Mouse (Mus musculus) gastrocnemius, adult 8-10 months (tissue): ENCODE data around the gene Gmfg. TPM values are rescaled to one million over a fixed set of nuclear protein-coding genes. Genes with fewer than 3 reads are reported as not detected.

Experiments used
- DNase-seq, 2 experiments: peaks; one replicate each; pipeline ENCODE4 v3.0.0; 2022; ENCODE audit warnings: low spot score in 2 of 2
- total RNA-seq, 4 experiments: library from RNA; stranded (reverse); gene quantifications; 2 replicates each; pipeline ENCODE4 v1.2.4; 2022

Gmfg gene
- total RNA-seq, 4 experiments from 2014 or later: 0.46 to 1.7 (median 1.3) TPM; not detected in 1

GRCm38 (mm10) chr7:28478854-28479253 is 41.6 kb downstream of the Gmfg start:
- DNase-seq: no peak

DNA sequence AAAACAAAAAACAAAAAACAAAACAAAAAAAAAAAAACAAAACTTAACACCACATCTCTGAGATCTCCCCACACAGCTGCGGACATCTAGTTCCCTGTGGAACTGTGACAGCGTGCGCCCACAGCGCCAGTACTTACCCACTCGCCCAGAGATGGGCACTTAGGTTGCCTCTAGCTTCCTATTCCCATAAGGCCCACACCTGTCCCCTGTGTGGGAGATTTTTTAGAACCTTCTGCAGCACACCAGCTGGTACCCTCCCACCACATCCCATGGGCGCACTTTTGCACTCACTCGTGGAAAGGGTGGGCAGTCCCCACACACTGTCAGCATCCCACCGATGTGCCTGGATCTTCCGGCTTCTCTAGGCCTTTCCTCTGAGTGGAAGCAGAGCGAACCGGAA is 45.6 kb downstream of the Gmfg start:
- DNase-seq: no peak

- no peak for DNase-seq
These were observed 46.9 kb downstream of the Gmfg start for GRCm38 (mm10) chr7:28484192-28484591.

GRCm38 (mm10) chr7:28488030-28488491 is 50.8 kb downstream of the Gmfg start:
- DNase-seq: no peak

DNA sequence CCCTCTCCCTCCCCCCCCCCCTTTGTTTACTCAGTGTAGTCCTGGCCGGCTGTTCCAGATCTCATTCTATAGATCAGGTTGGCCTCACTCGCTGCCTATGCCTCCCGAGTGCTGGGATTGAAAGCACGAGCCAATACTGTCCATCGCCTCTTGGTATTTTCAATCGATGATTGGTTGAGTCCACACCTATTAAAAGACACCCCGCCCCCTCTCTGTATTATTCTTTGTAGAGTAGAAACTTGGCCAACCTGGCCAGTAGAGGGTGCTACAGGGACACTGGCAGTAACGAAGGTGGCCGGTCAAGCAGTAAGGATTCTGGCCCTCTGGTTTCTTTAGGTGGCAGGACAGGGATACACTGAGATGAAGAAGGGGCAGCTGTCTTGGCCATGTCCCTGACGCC is 53.2 kb downstream of the Gmfg start:
- peak; percentile 12 to 16 for DNase-seq

- DNase-seq: no peak
These were observed 53.7 kb downstream of the Gmfg start for GRCm38 (mm10) chr7:28490903-28491302.

DNA sequence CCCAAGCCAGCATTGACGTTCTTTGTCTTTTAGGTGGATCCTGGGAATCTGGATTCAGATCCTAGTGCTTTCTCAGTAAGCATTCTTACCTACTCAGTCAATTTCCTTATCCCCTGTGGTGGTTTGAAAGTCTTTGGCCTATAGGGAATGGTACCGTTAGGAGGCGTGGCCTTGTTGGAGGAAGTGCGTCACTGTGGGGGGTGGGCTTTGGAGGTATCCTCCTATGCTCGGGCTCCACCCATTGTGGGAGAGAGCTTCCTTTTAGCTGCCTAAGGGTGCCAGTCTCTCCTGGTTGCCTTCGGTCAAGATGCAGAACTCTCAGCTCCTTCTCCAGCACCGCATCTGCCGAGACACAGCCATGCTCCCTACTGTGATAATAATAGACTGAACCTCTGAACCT is 55.1 kb downstream of the Gmfg start:
- no peak for DNase-seq

DNA sequence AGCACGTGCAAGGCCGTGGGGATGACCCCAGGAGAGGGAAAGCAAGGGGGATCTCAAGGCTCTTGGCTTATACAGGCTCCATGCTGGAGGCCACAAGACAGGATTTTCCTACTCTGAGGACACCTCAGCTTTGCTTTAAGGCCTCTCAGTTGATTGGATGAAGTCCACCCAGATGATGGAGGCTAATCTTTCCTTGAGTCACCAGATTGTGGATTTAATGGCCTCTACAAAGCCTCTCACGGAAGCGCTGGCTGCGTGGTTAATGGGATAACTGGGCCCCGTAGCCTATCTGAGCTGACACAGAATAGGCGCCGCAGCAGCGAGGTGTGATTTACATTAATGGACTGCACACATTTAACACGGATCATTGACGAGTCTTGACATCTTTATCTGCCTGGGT is 58.2 kb downstream of the Gmfg start:
- no peak for DNase-seq

Other genes with a start within 250 kb of the Gmfg start
- 1 to 10 TPM; 5.6 to 5.9 (median 5.8) TPM for gene Eid2, start 169.6 kb upstream of the Gmfg start, total RNA-seq
- 1 to 10 TPM; 5.1 to 7.2 (median 6.3) TPM for gene Eid2b, start 159.7 kb upstream of the Gmfg start, total RNA-seq
- gene Selenov, start 146.3 kb upstream of the Gmfg start, total RNA-seq: not detected
- not detected for gene Dll3, start 135.2 kb upstream of the Gmfg start, total RNA-seq
- 10 to 100 TPM; 39.4 to 49.9 (median 45.0) TPM for gene Timm50, start 125.4 kb upstream of the Gmfg start, total RNA-seq
- gene Supt5, start 98.7 kb upstream of the Gmfg start, total RNA-seq: 10 to 100 TPM; 61.6 to 76.5 (median 73.0) TPM
- 100 to 1,000 TPM; 442 to 558 (median 490) TPM for gene Rps16, start 86.8 kb upstream of the Gmfg start, total RNA-seq
- gene Plekhg2, start 64.8 kb upstream of the Gmfg start, total RNA-seq: 1 to 10 TPM; 2.0 to 3.3 (median 2.6) TPM
- 10 to 100 TPM in 2 of 4 experiments, 1 to 10 TPM in 2; 6.5 to 25.6 (median 9.0) TPM for gene Zfp36, start 57.2 kb upstream of the Gmfg start, total RNA-seq
- gene Med29, start 44.7 kb upstream of the Gmfg start, total RNA-seq: 10 to 100 TPM; 19.3 to 24.6 (median 20.5) TPM
- gene Paf1, start 44.5 kb upstream of the Gmfg start, total RNA-seq: 10 to 100 TPM; 19.8 to 32.6 (median 24.8) TPM
- under 1 TPM in 2 of 4 experiments, not detected in 2; 0.08 to 0.34 TPM for gene Lrfn1, start 14.5 kb downstream of the Gmfg start, total RNA-seq
- gene Ifnl2, start 73.0 kb downstream of the Gmfg start, total RNA-seq: not detected
- gene Ifnl3, start 85.4 kb downstream of the Gmfg start, total RNA-seq: not detected
- gene Sycn, start 103.4 kb downstream of the Gmfg start, total RNA-seq: not detected
- gene Nccrp1, start 109.8 kb downstream of the Gmfg start, total RNA-seq: not detected
- gene Samd4b, start 160.7 kb downstream of the Gmfg start, total RNA-seq: 10 to 100 TPM in 2 of 4 experiments, 1 to 10 TPM in 2; 8.9 to 11.9 (median 10.1) TPM
- 1 to 10 TPM; 1.8 to 3.7 (median 2.9) TPM for gene Pak4, start 160.7 kb downstream of the Gmfg start, total RNA-seq
- not detected for gene Acp7, start 193.9 kb downstream of the Gmfg start, total RNA-seq